Mouse (Mus musculus): ENCODE results near the gene Gata3. TPM values are rescaled to one million over a fixed set of nuclear protein-coding genes. Genes with fewer than 3 reads are reported as not detected.

Gene Gata3
- total RNA-seq, 2 experiments from 2014 or later: not detected

Other genes starting within 250 kb of the Gata3 start
- gene 4930412O13Rik, start 8.8 kb downstream of the Gata3 start, total RNA-seq (2021): not detected
- gene 9230102O04Rik, start 494 bp downstream of the Gata3 start, total RNA-seq (2021): not detected
- 10 to 100 TPM; 14.6 to 15.2 TPM for gene Taf3, start 158.6 kb upstream of the Gata3 start, total RNA-seq (2021)
- gene Atp5c1, start 190.5 kb upstream of the Gata3 start, total RNA-seq (2021): 100 to 1,000 TPM; 243 to 265 TPM
- 10 to 100 TPM; 10.7 to 12.6 TPM for gene Kin, start 190.6 kb upstream of the Gata3 start, total RNA-seq (2021)
- 1 to 10 TPM; 3.2 to 3.5 TPM for gene Itih2, start 241.4 kb upstream of the Gata3 start, total RNA-seq (2021)

Measured in left cerebral cortex, postnatal 25 days (tissue).